Mouse (Mus musculus): ENCODE measurements at regions not wholly inside any gene's neighbourhood (a gene's known extent, or its start where the extent isn't known, plus 50 kb on each side); places are given as distances from the start of the nearest gene placed in this dataset.

GRCm38 (mm10) chr5:139610610-139611520 is 67.6 kb downstream of the Uncx start:
- 36% methylated on average over 28 of the region's 28 CpGs for WGBS
- no peak overlapping the region for H3K4me3 ChIP-seq (ENCODE audit: low read depth, low read length)
- no peak overlapping the region for H3K9ac ChIP-seq (replicated peaks; ENCODE audit: low read length, poor library complexity, severe bottlenecking)
- H3K4me2 ChIP-seq (ENCODE audit: low read depth, low read length, poor library complexity, severe bottlenecking) = no peak overlapping the region
- 0 out of 2 replicates have a peak, but pooled peaks have one; percentile 35 for ATAC-seq (ENCODE audit: low FRiP score)
- peak overlapping the region; percentile 18; the same call in 1 of the 2 replicates for H3K27ac ChIP-seq (ENCODE audit: low read depth, low read length)
- H3K27me3 ChIP-seq (ENCODE audit: insufficient read depth, low read length) = no peaks in the 10 kb centered on the region
- no peaks in the 10 kb centered on the region for H3K36me3 ChIP-seq (ENCODE audit: insufficient read depth, low read length)
- DNase-seq (ENCODE audit: low spot score) = peak; percentile 80
- no peaks in the 10 kb centered on the region; the same call in 1 of the 2 replicates for H3K4me1 ChIP-seq (ENCODE audit: insufficient read depth, low read length)
- H3K9me3 ChIP-seq (ENCODE audit: low read length) = no peaks in the 10 kb centered on the region
- no peak for TF ChIP-seq CTCF (IDR thresholded peaks at IDR 0.05)

DNA sequence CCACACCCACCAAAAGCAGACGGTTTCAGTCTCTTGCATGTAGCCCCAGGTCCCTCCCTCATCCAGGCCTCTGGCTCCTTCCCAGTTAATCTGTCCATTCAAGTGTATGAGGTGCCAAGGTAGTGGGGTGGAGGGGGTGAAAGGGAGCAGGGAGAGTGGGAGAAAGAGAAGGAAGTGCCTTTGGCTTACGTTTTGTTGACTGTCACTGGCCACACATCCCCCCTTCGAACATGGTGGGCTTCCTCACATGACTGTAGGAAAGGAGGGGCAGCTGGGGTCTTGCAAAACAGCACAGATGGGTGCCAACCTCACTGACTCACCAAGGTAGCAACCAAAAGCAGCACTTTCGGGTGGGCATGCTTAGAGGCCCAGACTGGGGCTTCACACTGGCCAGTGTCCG is 68.9 kb downstream of the Uncx start:
- H3K4me3 ChIP-seq (ENCODE audit: low read depth, low read length) = no peak overlapping the region
- no peak overlapping the region for H3K27ac ChIP-seq (ENCODE audit: low read depth, low read length)
- WGBS = 74% methylated on average over 5 of the region's 5 CpGs
- ATAC-seq (ENCODE audit: low FRiP score) = no peak
- H3K4me1 ChIP-seq (ENCODE audit: insufficient read depth, low read length) = no peaks in the 10 kb centered on the region; the same call in 1 of the 2 replicates
- H3K9ac ChIP-seq (replicated peaks; ENCODE audit: low read length, poor library complexity, severe bottlenecking) = no peak overlapping the region
- no peak for TF ChIP-seq CTCF (IDR thresholded peaks at IDR 0.05)
- H3K27me3 ChIP-seq (ENCODE audit: insufficient read depth, low read length) = no peaks in the 10 kb centered on the region
- no peak overlapping the region for H3K4me2 ChIP-seq (ENCODE audit: low read depth, low read length, poor library complexity, severe bottlenecking)
- no peaks in the 10 kb centered on the region for H3K36me3 ChIP-seq (ENCODE audit: insufficient read depth, low read length)
- H3K9me3 ChIP-seq (ENCODE audit: low read length) = no peaks in the 10 kb centered on the region
- no peak for DNase-seq (ENCODE audit: low spot score)

DNA sequence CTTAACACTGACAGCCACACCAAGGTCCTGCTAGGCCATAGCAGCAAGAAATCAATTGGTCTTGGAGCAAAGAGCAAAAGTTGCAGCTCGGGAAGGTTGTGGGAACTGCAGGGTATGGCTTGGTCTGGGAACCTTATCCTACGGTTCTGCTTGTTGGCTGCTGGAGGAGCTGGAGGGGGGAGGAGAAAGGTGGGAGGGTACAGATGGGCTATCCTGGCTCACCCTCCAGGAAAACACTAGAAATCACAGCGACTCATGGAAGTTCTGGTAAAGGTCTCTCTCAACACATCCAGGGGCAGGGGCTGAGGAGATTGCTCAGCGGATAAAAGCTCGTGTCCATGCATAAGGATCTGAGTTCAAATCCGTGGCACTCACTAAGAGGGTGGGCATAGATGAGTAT is 69.4 kb downstream of the Uncx start:
- Histone ChIP-seq H3K4me2 (ENCODE audit: low read depth, low read length, poor library complexity, severe bottlenecking) (no peak overlapping the region), H3K27me3 (ENCODE audit: insufficient read depth, low read length) (no peaks in the 10 kb centered on the region), H3K9me3 (ENCODE audit: low read length) (no peaks in the 10 kb centered on the region), H3K9ac (replicated peaks; ENCODE audit: low read length, poor library complexity, severe bottlenecking) (no peak overlapping the region), H3K27ac (ENCODE audit: low read depth, low read length) (no peak overlapping the region), H3K36me3 (ENCODE audit: insufficient read depth, low read length) (no peaks in the 10 kb centered on the region), H3K4me3 (ENCODE audit: low read depth, low read length) (no peak overlapping the region), H3K4me1 (ENCODE audit: insufficient read depth, low read length) (no peaks in the 10 kb centered on the region; the same call in 1 of the 2 replicates)
- ATAC-seq (ENCODE audit: low FRiP score) (no peak), DNase-seq (ENCODE audit: low spot score) (no peak)
- 82% methylated on average over 6 of the region's 6 CpGs for WGBS
- no peak for TF ChIP-seq CTCF (IDR thresholded peaks at IDR 0.05)

GRCm38 (mm10) chr5:139613601-139614000 is 70.3 kb downstream of the Uncx start:
- Histone ChIP-seq H3K27me3 (ENCODE audit: insufficient read depth, low read length) (no peaks in the 10 kb centered on the region), H3K9ac (replicated peaks; ENCODE audit: low read length, poor library complexity, severe bottlenecking) (no peak overlapping the region), H3K4me1 (ENCODE audit: insufficient read depth, low read length) (no peaks in the 10 kb centered on the region; the same call in 1 of the 2 replicates), H3K36me3 (ENCODE audit: insufficient read depth, low read length) (no peaks in the 10 kb centered on the region), H3K27ac (ENCODE audit: low read depth, low read length) (no peak overlapping the region), H3K4me3 (ENCODE audit: low read depth, low read length) (no peak overlapping the region), H3K4me2 (ENCODE audit: low read depth, low read length, poor library complexity, severe bottlenecking) (no peak overlapping the region), H3K9me3 (ENCODE audit: low read length) (no peaks in the 10 kb centered on the region)
- TF ChIP-seq CTCF (IDR thresholded peaks at IDR 0.05) = no peak
- WGBS = 50% methylated on average over 5 of the region's 5 CpGs
- peak; percentile 63 for DNase-seq (ENCODE audit: low spot score)
- no peak for ATAC-seq (ENCODE audit: low FRiP score)

DNA sequence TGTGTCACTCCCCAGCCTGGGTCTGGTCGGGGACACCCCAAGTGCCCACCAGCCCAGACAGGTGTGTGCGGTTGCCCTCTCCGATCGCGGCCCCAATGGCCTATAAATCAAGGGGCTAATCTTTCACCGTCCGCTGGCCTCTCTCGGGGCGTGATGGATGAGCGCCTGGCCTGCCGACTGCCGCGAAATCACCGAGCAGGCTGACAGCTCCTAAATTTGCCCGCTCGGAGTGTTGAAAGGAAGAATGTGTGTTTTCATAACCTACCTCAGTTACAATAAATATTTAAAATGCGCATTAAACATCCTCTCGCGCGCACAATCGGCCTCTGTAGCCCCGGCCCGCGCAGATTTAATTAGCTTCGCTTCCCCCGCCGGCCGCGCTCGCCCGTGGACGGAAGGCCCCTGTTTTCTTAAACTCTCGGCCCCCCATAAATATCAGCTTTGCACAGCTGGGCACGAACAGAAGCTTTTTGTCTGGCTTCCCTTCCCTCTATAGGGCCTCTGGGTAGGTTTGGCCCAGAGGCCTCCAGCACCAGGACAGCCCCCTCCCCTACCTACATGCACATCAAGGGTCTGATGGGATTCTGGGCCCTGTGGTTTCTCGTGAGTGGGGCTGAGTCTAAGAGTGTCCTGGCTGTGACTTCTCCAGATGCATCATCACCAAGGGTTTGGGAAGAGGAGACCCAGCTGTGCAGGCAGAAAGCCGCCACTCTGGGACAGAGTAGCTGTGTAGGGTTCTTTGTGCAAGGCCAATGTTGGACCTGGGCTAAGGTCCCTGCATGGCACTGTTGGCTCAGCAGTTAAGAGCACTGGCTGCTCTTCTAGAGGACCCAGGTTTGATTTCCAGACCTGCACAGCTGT is 76.2 kb downstream of the Uncx start:
- Histone ChIP-seq H3K4me2 (ENCODE audit: low read depth, low read length, poor library complexity, severe bottlenecking) (peak overlapping the region; percentile 9; the same call in 1 of the 2 replicates), H3K27ac (ENCODE audit: low read depth, low read length) (no peak overlapping the region), H3K4me3 (ENCODE audit: low read depth, low read length) (no peak overlapping the region), H3K9ac (replicated peaks; ENCODE audit: low read length, poor library complexity, severe bottlenecking) (no peak overlapping the region), H3K27me3 (ENCODE audit: insufficient read depth, low read length) (no peaks in the 10 kb centered on the region), H3K9me3 (ENCODE audit: low read length) (no peaks in the 10 kb centered on the region), H3K4me1 (ENCODE audit: insufficient read depth, low read length) (no peaks in the 10 kb centered on the region), H3K36me3 (ENCODE audit: insufficient read depth, low read length) (no peaks in the 10 kb centered on the region)
- no peak for ATAC-seq (ENCODE audit: low FRiP score)
- no peak for TF ChIP-seq CTCF (IDR thresholded peaks at IDR 0.05)
- 17% methylated on average over 36 of the region's 36 CpGs for WGBS
- DNase-seq (ENCODE audit: low spot score) = no peak
